Mouse (Mus musculus) liver, postnatal 0 days (tissue): ENCODE data around the gene Rrp36.

Experiments used
- CTCF ChIP-seq: sonication (generic); IDR thresholded peaks from 2 replicates; pipeline ENCODE4 v1.5.1; 2016; ENCODE audit warnings: antibody characterized with exemption, low read depth
- EP300 ChIP-seq: IDR thresholded peaks from 2 replicates; pipeline ENCODE4 v1.6.1; 2016; ENCODE audit warnings: antibody characterized with exemption, low read depth, mild to moderate bottlenecking

DNA sequence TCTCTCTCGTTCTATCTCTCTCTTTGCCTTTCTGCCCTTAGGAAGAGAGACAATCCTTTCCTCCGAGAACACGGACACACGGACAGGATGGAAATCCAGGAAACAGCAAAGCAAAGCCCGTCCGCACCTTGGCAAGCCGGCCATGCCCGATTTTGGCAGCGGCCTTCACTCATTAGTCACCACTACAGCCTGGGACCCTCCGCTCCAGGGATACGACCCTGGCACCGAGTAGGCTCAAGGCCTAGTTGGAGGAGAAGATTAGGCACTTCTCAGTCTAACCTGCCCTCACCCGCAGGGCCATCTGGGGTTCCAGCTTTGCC, 45.7 kb downstream of the Rrp36 start:
- TF ChIP-seq CTCF (no peak), EP300 (no peak)
